Mouse (Mus musculus) C2C12 (cell line): ENCODE data around the gene Rps28. TPM values are rescaled to one million over a fixed set of nuclear protein-coding genes. Genes with fewer than 3 reads are reported as not detected.

ENCODE experiments used
- H3K27me3 ChIP-seq: one replicate; pipeline ENCODE4 v1.6.1; 2011; ENCODE audit not compliant: control insufficient read depth, insufficient read depth, insufficient read length
- H3K36me3 ChIP-seq: one replicate; pipeline ENCODE4 v1.6.1; 2011; ENCODE audit not compliant: control insufficient read depth, insufficient read depth
- H3K4me3 ChIP-seq: one replicate; pipeline ENCODE4 v1.5.1; 2011; ENCODE audit warnings: mild to moderate bottlenecking, control low read depth; ENCODE audit not compliant: poor library complexity, insufficient read depth, severe bottlenecking
- H3K79me2 ChIP-seq: one replicate; pipeline ENCODE4 v1.6.1; 2011; ENCODE audit not compliant: control insufficient read depth, insufficient read depth
- H3K79me3 ChIP-seq: one replicate; pipeline ENCODE4 v1.6.1; 2011; ENCODE audit warnings: low read depth, control low read depth
- H3ac ChIP-seq: one replicate; pipeline ENCODE3; 2011; ENCODE audit warnings: low read depth; ENCODE audit not compliant: control insufficient read depth, insufficient read length
- CEBPB ChIP-seq: IDR thresholded peaks from one replicate; pipeline ENCODE4 v1.6.1; 2011; ENCODE audit warnings: low read depth, mild to moderate bottlenecking, control low read depth, moderate library complexity
- CTCF ChIP-seq: IDR thresholded peaks from one replicate; pipeline ENCODE4 v1.5.1; 2011; ENCODE audit not compliant: control insufficient read depth, insufficient read depth, insufficient read length
- FOSL1 ChIP-seq: IDR thresholded peaks from one replicate; pipeline ENCODE4 v1.8.0; 2011; ENCODE audit warnings: mild to moderate bottlenecking, low read length; ENCODE audit not compliant: poor library complexity, insufficient read depth, severe bottlenecking
- MAX ChIP-seq: IDR thresholded peaks from one replicate; pipeline ENCODE4 v1.6.1; 2011; ENCODE audit warnings: mild to moderate bottlenecking, control low read depth
- MYOD1 ChIP-seq: IDR thresholded peaks from one replicate; pipeline ENCODE4 v1.6.1; 2011; ENCODE audit warnings: low read depth; ENCODE audit not compliant: control insufficient read depth, insufficient read length
- MYOG ChIP-seq: IDR thresholded peaks from one replicate; pipeline ENCODE4 v1.6.1; 2011; ENCODE audit not compliant: control insufficient read depth, insufficient read length; ENCODE audit errors: extremely low read depth
- USF1 ChIP-seq: IDR thresholded peaks from one replicate; pipeline ENCODE4 v1.6.1; 2011; ENCODE audit warnings: low read depth, mild to moderate bottlenecking, control low read depth, moderate library complexity
- polyA plus RNA-seq: library from polyadenylated mRNA; unstranded; fragments of >200 nt; fragmentation: generic; extraction: Trizol; gene quantifications from one replicate; pipeline ENCODE4 v1.2.1, GENCODE M21; 2012; ENCODE audit warnings: missing spikeins

Rps28 gene
- polyA plus RNA-seq, 1 experiment = 8,619 TPM

DNA sequence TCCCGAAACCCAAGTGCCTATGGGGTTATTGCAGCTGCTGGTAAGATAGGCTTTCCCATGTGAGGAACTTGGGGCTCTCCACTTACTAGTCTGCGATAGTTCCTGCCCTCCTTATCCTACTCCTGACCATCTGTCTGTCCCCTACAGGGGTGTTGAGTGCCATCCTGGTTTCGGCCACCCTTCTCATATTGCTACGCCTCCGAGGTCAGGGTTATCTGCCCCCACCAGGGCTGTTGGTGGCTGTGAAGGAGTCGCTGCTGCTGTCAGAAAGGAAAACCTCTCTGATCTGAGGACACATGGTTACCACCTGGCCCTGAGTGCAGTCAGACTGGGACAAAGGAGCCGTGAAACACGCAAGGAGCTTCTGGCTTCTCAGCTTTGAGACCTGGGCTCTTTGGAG lies 23.8 kb upstream of the Rps28 start:
- H3ac ChIP-seq = no peak overlapping the region
- no peaks in the 10 kb centered on the region for H3K27me3 ChIP-seq
- peaks cover 10% of the 10 kb centered on the region for H3K79me2 ChIP-seq
- H3K79me3 ChIP-seq = no peaks in the 10 kb centered on the region
- no peak overlapping the region for H3K4me3 ChIP-seq
- TF ChIP-seq CEBPB (no peak), MAX (no peak), MYOG (no peak), CTCF (no peak), USF1 (no peak), FOSL1 (no peak), MYOD1 (no peak)
- no peaks in the 10 kb centered on the region for H3K36me3 ChIP-seq

DNA sequence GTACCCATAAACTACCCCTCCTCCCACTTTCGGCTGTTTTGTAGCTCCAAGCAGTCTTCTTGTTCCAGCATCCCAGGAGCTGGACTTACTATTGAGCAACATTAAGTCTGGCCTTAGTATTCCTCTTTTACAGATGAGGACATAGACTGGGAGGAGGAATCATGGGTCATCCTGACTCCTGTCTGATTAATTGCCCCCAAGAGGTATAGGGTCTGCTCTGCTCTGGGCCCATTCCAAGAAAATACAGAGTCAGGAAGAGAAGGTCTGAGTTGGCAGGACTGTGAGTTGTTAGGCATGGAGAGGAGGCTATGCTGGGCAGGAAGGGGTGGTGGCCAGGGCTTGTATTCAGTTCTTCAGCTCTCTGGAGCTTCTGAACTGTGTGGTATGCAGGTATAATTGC lies 19.8 kb upstream of the Rps28 start:
- no peak overlapping the region for H3ac ChIP-seq
- no peaks in the 10 kb centered on the region for H3K27me3 ChIP-seq
- peaks cover 10% of the 10 kb centered on the region for H3K79me2 ChIP-seq
- no peak overlapping the region for H3K4me3 ChIP-seq
- no peaks in the 10 kb centered on the region for H3K79me3 ChIP-seq
- TF ChIP-seq MYOG = no peak
- no peak for TF ChIP-seq FOSL1
- no peak for TF ChIP-seq MYOD1
- no peak for TF ChIP-seq CTCF
- no peak for TF ChIP-seq CEBPB
- TF ChIP-seq MAX = no peak
- no peak for TF ChIP-seq USF1
- peaks cover 12% of the 10 kb centered on the region for H3K36me3 ChIP-seq

- TF ChIP-seq CEBPB (peak; percentile 60), MYOD1 (no peak), MAX (peak; percentile 13), USF1 (no peak)
- Histone ChIP-seq H3K4me3 (peak within 1 kb of the TSS; percentile 63), H3K79me2 (peaks cover 10% of the 10 kb centered on the region), H3K79me3 (no peaks in the 10 kb centered on the region), H3K27me3 (no peaks in the 10 kb centered on the region), H3ac (peak within 1 kb of the TSS; percentile 87), H3K36me3 (peaks cover 22% of the 10 kb centered on the region)
Observed at GRCm38 (mm10) chr17:33842966-33843795, 18.8 kb upstream of the Rps28 start, which contains the start of gene Cd320. Gene Cd320, plus strand, starts transcription at chr17:33843091.

GRCm38 (mm10) chr17:33829561-33829960 lies 5.2 kb upstream of the Rps28 start:
- no peak for TF ChIP-seq CEBPB
- TF ChIP-seq FOSL1 = no peak
- no peak for TF ChIP-seq CTCF
- TF ChIP-seq MYOD1 = no peak
- no peak for TF ChIP-seq MAX
- no peak for TF ChIP-seq USF1
- no peak for TF ChIP-seq MYOG

GRCm38 (mm10) chr17:33828892-33829291 lies 4.5 kb upstream of the Rps28 start:
- TF ChIP-seq CEBPB (no peak), FOSL1 (no peak), CTCF (no peak), MAX (no peak), MYOD1 (no peak), MYOG (no peak)
- peaks cover 48% of the 10 kb centered on the region for H3K79me2 ChIP-seq
- no peak overlapping the region for H3ac ChIP-seq
- H3K36me3 ChIP-seq = peaks cover 44% of the 10 kb centered on the region
- no peaks in the 10 kb centered on the region for H3K27me3 ChIP-seq
- no peak overlapping the region for H3K4me3 ChIP-seq
- H3K79me3 ChIP-seq = peaks cover 31% of the 10 kb centered on the region

More at GRCm38 (mm10) chr17:33829561-33829960, 5.2 kb upstream of the Rps28 start:
- Histone ChIP-seq H3K79me2 (peaks cover 46% of the 10 kb centered on the region), H3ac (no peak overlapping the region), H3K27me3 (no peaks in the 10 kb centered on the region), H3K36me3 (peaks cover 51% of the 10 kb centered on the region), H3K79me3 (peaks cover 28% of the 10 kb centered on the region), H3K4me3 (no peak overlapping the region)
